Mouse (Mus musculus) left cerebral cortex, postnatal 4 days (tissue): Measurements from ENCODE around the gene Sp100. TPM values are rescaled to one million over a fixed set of nuclear protein-coding genes. Genes with fewer than 3 reads are reported as not detected.
A peak's percentile ranks its signal among the peaks of the same experiment; 100 is the strongest.

Experiments used
- DNase-seq: peaks from one replicate; pipeline ENCODE4 v3.0.0-alpha.2; 2022
- intact Hi-C: fragments of 180-260 bp; cut with DNase I; formaldehyde crosslinking; loops from one replicate; pipeline ENCODE4 v1.15.1; 2025
- microRNA-seq: library from miRNA; unstranded; fragments of <30 nt; microRNA quantifications from one replicate; pipeline ENCODE4 v1.2.0, GENCODE M21; 2022
- total RNA-seq, 2 experiments: library from RNA; stranded (reverse); gene quantifications; 2 replicates each; pipeline ENCODE4 v1.2.3; 2021

Gene Sp100
- total RNA-seq, 2 experiments from 2014 or later, result 0.22 to 0.40 TPM

- no peak for DNase-seq
- intact Hi-C loops, result no loop called here
Measured at GRCm38 (mm10) chr1:85744539-85744938, 94.8 kb downstream of the Sp100 start.

- intact Hi-C loops, result no loop called here
- DNase-seq, result no peak
Measured at GRCm38 (mm10) chr1:85746511-85746910, 96.7 kb downstream of the Sp100 start.

- peak; percentile 17 for DNase-seq
- intact Hi-C loops, result no loop called here
Measured at GRCm38 (mm10) chr1:85749829-85750228, 100.0 kb downstream of the Sp100 start.

GRCm38 (mm10) chr1:85750650-85751049 lies 100.9 kb downstream of the Sp100 start:
- DNase-seq, result no peak

GRCm38 (mm10) chr1:85751494-85751893 lies 101.7 kb downstream of the Sp100 start:
- no peak for DNase-seq
- intact Hi-C loops, result no loop called here

More at GRCm38 (mm10) chr1:85750650-85751049, 100.9 kb downstream of the Sp100 start:
- intact Hi-C loops, result no loop called here

GRCm38 (mm10) chr1:85751932-85752680 lies 102.3 kb downstream of the Sp100 start:
- intact Hi-C loops, result no loop called here
- no peak for DNase-seq

GRCm38 (mm10) chr1:85757531-85758230 lies 107.9 kb downstream of the Sp100 start:
- intact Hi-C loops, result no loop called here
- DNase-seq, result no peak

- no peak for DNase-seq
- intact Hi-C loops, result no loop called here
Measured at GRCm38 (mm10) chr1:85758231-85758968, 108.6 kb downstream of the Sp100 start.

- intact Hi-C loops, result no loop called here
- no peak for DNase-seq
Measured at GRCm38 (mm10) chr1:85758969-85759293, 109.1 kb downstream of the Sp100 start.

Small RNA genes lying within 50 kb of the gene (microRNA-seq; reads per million reads assigned to microRNA genes)
- not detected for gene Mir8096

Other genes with a start within 250 kb of the Sp100 start
- gene G530012D18Rik, start 74.3 kb upstream of the Sp100 start, total RNA-seq, result not detected
- gene Sp110, start 51.2 kb upstream of the Sp100 start, total RNA-seq, result under 1 TPM; 0.46 to 0.70 TPM
- under 1 TPM; 0.64 to 0.83 TPM for gene Sp140, start 49.6 kb upstream of the Sp100 start, total RNA-seq
- gene A630001G21Rik, start 128.7 kb downstream of the Sp100 start, total RNA-seq, result under 1 TPM; 0.24 to 0.84 TPM
- 100 to 1,000 TPM; 134 to 144 TPM for gene Cab39, start 143.5 kb downstream of the Sp100 start, total RNA-seq
- gene Itm2c, start 244.3 kb downstream of the Sp100 start, total RNA-seq, result 100 to 1,000 TPM; 111 to 124 TPM